Mouse (Mus musculus) ES-E14 (cell line): Measurements from ENCODE around the gene Mtss1l.

ENCODE experiments used
- CHD2 ChIP-seq: IDR thresholded peaks from 2 replicates; pipeline ENCODE4 v1.6.1; 2014; ENCODE audit warnings: mild to moderate bottlenecking, low read depth, low read length, inconsistent platforms
- HCFC1 ChIP-seq: IDR thresholded peaks from 2 replicates; pipeline ENCODE4 v1.6.1; 2012; ENCODE audit warnings: low read length, inconsistent platforms, borderline replicate concordance; ENCODE audit not compliant: insufficient read depth
- MAFK ChIP-seq: IDR thresholded peaks from 2 replicates; pipeline ENCODE4 v1.6.1; 2014; ENCODE audit warnings: mild to moderate bottlenecking, low read depth, low read length, inconsistent platforms; ENCODE audit not compliant: insufficient read depth

DNA sequence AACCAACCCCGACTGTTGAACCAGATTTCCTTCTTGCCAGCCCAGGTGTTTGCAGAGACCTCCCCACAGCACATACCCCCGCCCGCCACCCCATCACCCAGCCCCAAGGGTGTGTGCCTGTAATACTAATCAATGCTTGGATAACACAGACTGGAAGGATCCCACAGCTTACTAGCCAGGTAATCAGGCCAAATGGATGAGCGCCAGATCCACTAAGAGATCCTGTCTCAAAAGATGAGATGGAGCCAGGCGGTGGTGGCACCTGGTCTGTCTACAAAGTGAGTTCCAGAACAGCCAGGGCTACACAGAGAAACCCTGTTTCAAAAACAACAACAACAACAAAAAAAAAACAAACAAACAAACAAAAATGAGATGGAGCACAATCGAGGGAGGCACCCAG lies 46.0 kb downstream of the Mtss1l start:
- TF ChIP-seq CHD2, result no peak
- TF ChIP-seq HCFC1, result no peak
- no peak for TF ChIP-seq MAFK
